Comparison of ENCODE assay signal across 12 mouse cellular contexts in genomic region chr10:128882067-128882466, GRCm38 (mm10). TPM values are rescaled to one million over a fixed set of nuclear protein-coding genes. Genes with fewer than 3 reads are reported as not detected.
"Had no signal": no experiment of that assay in that cellular context is flagged by ENCODE, and none has a peak within 500 bp of the region (broad histone marks: within the 10 kb centered on the region; RNA-seq: fewer than 3 reads in every experiment).

No protein-coding gene starts in this region.

- H3K9ac ChIP-seq: limb, embryonic 13.5 days; liver, embryonic 15.5 days; lung, embryonic 14.5 days; midbrain, embryonic 15.5 days; neural tube, embryonic 13.5 days had no signal

- H3K27me3 ChIP-seq: limb, embryonic 13.5 days; liver, embryonic 15.5 days; midbrain, embryonic 15.5 days; neural tube, embryonic 13.5 days had no signal

- ATAC-seq: intestine, embryonic 16.5 days; midbrain, embryonic 15.5 days had no signal

- H3K4me3 ChIP-seq: limb, embryonic 13.5 days; liver, embryonic 15.5 days; midbrain, embryonic 15.5 days; neural tube, embryonic 13.5 days had no signal

- H3K27ac ChIP-seq: limb, embryonic 13.5 days; liver, embryonic 15.5 days; midbrain, embryonic 15.5 days; neural tube, embryonic 13.5 days had no signal

- DNase-seq: layer of hippocampus, adult 9-11 months; lung, embryonic 14.5 days; lung, postnatal 10 days; lung, postnatal 4 days; right cerebral cortex, postnatal 25 days; thymus, postnatal 36 days had no signal

- H3K9me3 ChIP-seq: limb, embryonic 13.5 days; liver, embryonic 15.5 days; midbrain, embryonic 15.5 days; neural tube, embryonic 13.5 days had no signal

- H3K4me1 ChIP-seq: midbrain, embryonic 15.5 days had no signal

RNA-seq across cellular contexts. Expression of gene Itga7, which starts 51.6 kb away (rescaled TPM):
- total RNA-seq: megakaryocyte, adult 5-6 weeks had no signal
